Mouse (Mus musculus): ENCODE results near the gene Dock3. TPM values are rescaled to one million over a fixed set of nuclear protein-coding genes. Genes with fewer than 3 reads are reported as not detected.

Dock3 gene
- total RNA-seq, 2 experiments from 2014 or later = 7.1 to 7.4 TPM

DNA sequence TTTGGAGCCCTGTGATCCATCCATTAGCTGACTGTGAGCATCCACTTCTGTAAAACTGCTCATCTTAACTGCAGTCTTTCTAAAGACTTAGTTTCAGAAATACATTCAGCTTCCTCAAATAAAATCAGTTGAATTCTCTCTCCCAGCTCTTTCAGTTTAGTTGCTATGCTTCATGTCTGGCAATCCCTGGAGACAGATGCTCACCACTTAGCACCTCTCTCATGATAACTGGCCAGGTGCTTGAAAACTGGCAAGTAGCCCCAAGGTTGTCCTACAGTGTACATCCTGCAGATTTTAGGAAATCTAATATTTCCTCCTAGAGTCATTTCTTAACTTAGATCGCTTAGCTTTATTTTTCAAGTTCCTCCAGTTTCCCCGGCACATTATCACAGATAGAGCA is 193.8 kb downstream of the Dock3 start:
- DNase-seq (ENCODE audit: low spot score in 2 of 2) = no peak

DNA sequence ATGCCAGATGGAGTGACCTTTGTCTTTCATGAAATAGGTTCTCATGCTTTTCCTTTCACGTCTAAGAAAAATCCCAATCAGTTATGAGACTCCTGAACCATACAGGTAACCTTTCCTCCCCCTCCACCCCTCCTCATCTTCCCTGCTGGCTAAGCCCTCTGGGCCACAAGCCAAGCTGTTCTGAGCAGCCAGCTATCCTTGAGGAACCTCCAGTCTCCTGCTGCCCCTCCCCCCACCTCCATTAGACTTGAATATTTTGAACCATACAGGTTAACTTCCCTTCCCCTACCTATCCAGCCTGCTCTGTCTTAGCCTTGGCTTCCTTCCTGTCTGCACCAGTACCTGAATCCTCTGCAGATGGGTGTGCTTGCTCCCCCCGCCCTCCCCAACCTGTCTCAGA is 204.1 kb downstream of the Dock3 start:
- no peak for DNase-seq (ENCODE audit: low spot score in 2 of 2)

DNA sequence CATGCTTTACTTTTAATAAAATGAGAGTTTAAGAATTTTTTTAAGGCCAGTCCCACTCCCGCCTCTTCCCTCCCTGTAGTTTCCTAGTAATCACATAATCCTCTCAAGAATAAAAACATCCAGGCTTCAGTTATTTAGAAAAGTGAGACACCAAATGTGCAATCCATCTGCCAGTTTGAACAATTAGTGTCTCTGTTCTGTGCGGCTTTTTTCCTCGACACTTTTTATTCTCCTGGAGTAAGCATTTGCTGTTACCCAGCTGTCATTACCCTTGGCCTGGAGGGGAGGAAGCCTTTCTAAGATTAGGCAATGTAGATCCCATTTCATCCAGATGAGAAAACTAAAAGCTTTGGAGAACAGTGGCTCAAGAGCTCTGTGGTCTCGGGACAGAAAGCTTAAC is 221.9 kb downstream of the Dock3 start:
- no peak for DNase-seq (ENCODE audit: low spot score in 2 of 2)

DNA sequence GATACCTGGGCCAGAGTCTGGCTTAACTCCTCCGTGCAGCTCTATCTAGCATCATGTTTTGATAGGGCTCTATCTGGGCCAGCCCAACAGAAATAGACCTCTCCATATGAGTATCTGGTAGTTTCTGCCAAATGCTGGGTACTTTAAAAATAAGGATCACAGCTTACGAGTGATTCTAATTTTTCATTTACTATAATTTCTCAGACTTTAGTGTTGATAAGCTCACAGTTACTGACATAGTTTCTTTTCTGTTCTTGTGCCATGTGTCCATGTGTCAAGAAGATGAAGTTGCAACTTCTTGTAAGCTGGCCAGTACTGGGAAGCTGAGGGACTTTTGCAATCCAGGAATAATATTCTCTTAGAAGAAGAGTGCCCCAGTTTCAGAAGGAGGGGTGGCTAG is 228.5 kb downstream of the Dock3 start:
- DNase-seq (ENCODE audit: low spot score in 2 of 2) = no peak

DNA sequence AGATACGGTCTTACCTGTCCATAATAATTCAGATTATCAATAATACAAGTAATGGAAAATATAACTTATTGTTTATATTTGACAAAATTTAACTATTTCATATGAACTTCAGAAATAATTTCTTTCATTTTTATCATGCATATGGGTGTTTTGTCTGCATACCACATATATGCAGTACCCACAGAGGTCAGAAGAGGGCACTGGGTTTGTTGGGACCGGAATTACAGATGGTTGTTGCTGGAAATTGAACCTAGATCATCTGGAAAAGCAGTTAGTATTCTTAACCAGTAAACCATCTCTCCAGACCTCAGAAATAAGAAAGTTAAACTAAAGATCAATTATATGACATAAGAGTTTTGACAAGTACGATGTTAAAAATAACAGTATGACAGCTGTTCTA is 261.0 kb downstream of the Dock3 start:
- no peak for DNase-seq (ENCODE audit: low spot score in 2 of 2)

DNA sequence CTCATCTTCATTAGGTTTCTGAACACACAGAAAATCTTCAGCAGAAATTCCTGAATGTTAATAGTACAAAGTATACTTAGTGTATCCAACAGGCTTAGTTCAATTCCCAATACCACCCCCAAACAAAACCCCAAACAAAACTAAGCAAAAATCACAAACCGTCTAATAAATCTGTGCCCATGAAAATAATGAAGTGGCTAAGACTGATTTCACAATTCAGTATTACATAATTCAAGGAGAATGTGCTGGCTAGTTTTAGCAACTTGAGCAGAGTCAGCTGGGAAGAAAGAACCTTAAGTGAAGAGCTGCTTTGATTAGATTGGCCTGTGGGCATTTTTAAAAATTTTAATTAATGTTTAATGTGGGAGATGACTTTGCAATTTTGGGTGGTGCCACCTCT is 273.3 kb downstream of the Dock3 start:
- no peak for DNase-seq (ENCODE audit: low spot score in 2 of 2)

DNA sequence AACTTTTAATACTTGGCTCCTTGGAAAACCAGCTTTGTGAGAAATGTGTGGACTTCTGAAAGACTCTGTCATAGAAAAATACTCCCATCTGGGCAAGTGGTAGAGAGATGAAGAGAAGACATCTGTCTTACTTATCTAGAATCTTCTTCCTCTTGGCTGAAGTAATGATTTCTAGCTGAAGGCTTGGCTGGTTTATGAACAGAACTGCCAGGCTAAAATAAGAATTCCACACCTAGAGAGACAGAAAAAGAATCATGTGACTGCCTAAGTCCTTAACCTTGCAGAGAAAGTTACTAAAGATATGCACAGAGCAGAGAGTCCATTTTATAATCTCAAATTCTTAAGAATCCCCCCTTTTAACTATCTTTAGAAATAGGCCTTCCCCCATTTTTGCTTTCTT is 276.2 kb downstream of the Dock3 start:
- no peak for DNase-seq (ENCODE audit: low spot score in 2 of 2)

DNA sequence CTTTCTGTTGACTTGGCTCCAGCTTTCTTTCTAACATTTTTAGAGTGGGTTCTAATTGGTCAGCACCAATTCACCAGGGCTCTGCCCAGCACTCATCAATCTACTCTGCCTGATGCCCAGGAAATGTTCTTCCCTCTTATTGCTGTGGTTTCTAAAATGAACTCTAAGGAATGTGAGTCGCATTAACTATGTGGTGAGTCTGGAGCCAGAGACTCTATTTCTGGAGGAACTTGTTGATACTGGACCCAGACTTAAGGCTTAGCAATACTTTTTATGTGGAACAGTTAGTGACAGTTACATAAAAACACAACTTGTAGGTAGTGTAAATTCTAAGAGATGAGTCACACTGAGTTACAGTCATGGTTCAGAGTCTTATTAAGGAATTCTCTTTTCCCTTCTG is 296.7 kb downstream of the Dock3 start:
- DNase-seq (ENCODE audit: low spot score in 2 of 2) = no peak

DNA sequence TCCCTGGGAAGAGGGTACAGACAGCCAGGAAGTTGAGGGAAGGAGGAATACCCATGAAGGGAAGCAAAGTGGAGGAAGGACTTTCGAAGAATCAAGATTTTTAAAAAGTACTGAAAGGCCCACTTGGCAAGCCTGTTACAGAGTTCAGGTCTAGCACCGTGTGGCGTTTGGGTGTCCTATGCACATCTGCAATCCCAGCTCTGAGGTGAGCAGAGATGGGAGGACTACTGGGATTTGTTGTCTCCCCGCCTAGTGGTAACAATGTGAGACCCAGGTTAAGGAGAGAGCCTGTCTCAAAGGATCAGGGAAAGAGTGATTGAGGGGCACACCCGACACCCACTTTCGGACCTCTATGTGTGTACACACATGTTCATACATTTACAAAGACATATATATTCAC is 316.8 kb downstream of the Dock3 start:
- DNase-seq (ENCODE audit: low spot score in 2 of 2) = no peak

DNA sequence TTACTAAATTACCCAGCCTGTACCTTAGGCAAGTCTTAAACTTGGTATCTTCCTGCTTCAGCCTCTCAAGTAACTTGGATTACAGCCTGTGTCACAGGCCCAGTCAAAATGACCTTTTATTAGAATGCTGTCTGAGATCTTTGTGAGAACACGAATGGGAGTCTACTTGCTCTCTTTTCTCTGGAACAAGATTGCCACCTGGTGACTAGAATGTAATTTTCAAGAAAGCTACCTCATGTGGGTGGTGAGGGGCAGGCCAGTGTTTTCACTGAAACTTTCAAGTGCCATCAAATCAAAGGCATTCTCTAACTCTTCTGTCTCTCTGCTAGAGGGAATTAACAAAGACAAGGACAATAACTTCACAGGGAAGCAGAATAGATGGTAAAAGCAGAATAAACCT is 317.9 kb downstream of the Dock3 start:
- DNase-seq (ENCODE audit: low spot score in 2 of 2) = no peak

DNA sequence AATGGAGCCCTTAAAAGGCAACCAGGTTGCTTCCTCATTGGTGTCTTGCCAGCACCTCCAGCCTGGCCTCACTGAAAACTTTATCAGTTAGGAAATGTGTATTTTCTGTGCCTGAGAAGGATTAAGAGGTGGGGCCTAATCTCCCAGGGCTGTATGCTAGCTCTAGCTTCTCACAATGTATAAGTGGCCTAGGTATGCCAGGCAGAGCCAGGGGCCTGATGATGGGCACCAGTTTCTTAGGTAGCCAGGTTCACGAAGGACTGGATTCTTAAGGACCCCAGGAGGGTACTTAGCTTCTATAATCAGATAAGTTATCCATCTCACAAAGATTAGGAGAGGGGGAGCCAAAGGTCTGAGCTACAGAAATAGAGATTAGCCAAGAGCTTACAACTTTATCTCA is 320.1 kb downstream of the Dock3 start:
- no peak for DNase-seq (ENCODE audit: low spot score in 2 of 2)

DNA sequence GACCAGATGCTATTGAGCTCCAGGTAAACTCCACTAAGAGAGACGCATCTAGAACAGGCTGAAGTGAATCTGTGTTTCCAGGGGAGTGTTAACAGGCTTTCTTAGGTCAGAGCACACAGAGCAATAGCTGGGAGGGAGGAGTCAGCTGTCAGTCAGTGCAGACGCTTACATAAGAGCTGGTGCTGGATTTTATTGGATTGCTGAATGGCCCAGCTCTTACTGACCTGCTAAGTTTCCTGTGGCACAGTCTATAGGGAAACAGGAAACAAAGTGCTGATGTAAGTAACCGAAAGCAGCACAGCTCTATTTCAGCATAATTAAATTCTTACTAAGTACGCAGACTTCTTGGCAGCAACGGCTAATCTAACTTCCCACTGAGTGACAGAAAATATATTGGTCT is 323.0 kb downstream of the Dock3 start:
- DNase-seq (ENCODE audit: low spot score in 2 of 2) = no peak

DNA sequence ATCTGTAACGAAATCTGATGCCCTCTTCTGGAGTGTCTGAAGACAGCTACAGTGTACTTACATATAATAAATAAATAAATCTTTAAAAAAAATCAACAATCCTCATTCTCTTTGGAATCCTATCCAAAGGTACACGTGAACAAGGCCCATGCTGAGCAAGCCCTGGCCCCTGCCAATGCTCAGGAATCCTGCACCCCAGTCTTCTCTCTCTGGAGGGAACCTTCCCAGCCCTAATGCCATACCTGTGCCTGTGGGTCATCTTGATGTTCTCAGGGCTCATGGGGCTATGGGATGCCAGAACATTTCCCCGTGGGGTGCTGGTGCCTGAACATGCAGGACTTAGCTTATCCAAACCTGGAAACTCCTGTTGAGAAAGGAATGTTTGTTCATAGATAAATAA is 323.5 kb downstream of the Dock3 start:
- DNase-seq (ENCODE audit: low spot score in 2 of 2) = no peak

DNA sequence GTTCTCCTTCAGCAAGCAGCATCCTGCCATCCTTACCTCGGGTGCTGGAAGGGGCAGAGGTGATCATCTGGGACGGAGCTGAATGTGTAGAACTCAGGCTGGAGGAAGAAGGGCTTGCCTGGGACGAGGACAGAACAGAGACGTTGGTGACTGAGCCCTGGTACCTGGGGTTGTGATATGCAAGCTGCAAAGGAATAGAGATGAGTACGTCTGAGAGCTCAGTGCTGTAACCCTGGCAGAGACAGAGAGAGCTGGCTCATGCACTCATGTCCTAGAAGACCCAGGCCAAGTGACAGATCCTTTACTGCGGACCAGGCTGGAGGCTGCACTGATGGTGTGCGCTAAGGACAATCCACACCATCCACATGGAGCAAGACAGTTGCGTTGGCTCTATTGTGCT is 325.1 kb downstream of the Dock3 start:
- DNase-seq (ENCODE audit: low spot score in 2 of 2) = no peak

DNA sequence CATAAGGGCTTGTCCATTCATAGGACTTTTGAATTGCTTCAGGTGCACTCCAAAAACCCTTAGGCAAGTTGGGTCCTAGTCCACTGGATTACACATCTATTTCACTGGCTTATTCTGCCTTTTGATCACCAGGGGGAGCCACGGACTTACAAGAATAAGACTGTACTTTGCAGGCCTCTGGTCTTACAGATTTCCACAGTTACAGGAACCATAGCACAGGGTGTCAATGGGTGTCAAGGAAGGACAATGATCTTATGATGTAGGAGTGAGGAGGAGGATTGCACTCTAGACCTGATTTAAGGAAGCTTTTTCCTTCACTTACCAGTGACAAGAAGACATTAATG is 327.9 kb downstream of the Dock3 start:
- DNase-seq (ENCODE audit: low spot score in 2 of 2) = peak in 1 of 2 experiments; percentile 12

DNA sequence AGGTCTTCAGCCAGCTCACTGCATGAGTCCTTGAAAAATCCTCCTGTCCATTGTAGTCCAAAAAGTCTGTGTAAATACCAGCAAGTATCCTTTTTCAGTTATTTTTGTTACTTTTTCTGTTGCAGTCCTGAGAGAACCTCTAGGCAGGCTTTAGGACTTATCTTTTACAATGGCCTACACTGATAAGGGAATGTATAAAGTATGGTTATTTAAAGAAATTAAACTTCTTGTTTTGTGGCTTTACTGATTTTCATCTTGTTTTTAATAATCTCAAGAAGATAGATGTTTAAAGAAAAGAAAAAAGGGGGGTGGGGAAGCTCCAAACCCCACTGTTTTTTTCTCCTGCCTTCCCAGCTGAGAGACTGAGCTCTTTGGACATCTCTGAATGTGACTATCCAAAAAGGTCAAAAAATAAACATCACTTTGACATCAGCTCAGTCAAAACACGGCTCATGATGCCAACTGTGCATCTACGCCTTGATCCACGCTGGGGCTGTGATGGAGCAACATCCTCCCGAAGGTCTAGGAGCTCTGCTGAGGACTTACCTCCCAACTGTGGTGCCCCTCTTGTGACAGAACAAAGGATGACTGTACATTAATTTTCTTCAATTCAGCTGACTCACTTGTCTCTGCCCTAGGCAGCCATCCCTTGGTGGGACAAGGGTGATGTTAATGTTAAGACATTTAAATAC is 328.5 kb downstream of the Dock3 start:
- no peak for DNase-seq (ENCODE audit: low spot score in 2 of 2)

DNA sequence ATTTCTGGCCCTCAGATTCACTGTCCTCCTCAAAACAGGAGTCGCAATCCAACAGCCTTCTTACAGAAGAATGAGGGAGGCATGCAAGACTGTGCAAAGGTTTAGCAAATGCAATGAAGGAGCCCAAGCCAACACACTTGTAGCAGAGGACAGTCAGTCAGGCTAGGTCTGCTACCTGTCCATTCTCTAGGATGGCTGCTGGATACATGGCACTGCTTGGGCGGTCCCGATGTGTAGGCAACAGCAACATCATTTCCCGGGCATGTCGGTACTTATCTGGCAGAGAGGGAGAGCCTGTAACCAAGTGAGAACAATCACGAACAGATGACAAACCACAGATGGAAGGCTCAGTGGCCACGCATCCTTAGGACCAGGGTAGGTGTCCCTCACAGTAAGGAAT is 330.1 kb downstream of the Dock3 start:
- DNase-seq (ENCODE audit: low spot score in 2 of 2) = no peak

DNA sequence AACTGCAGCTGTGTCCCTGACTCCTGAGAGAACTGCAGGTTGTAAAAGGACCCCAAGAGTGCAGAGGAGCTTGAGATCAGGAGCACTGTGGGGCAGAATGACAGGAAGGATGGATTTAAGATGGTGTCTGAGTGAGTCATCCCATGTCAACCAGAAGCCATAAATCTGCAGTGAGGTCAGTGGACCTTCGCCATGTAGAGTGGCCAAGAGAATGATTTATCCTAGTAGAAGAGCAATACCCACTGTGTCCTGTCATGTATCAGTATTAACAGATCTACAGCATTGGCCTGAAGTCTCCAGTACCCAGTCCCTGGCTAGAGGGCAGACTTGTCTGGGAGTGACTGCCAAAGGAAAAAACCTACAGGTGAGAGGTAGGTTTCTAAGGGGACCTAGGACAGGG is 332.8 kb downstream of the Dock3 start:
- DNase-seq (ENCODE audit: low spot score in 2 of 2) = no peak

DNA sequence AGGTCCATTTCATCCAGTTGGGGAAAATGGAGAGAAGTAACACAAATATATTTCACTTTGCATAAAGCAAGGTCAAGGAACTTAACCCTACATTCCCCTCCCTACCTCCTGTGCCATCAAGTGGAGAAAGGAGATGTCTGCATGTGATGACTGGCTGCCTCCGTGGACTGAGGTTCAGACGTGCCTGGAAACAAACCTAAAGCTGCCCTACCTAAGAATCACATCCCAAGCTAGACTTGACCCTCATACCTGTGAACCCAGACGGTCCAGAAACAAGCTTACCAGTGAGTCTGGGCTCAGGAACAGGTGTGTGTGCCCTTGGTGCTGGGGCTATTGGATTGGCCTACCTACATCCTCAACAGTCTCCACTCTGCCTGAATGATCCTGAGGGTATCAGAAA is 338.4 kb downstream of the Dock3 start:
- no peak for DNase-seq (ENCODE audit: low spot score in 2 of 2)

DNA sequence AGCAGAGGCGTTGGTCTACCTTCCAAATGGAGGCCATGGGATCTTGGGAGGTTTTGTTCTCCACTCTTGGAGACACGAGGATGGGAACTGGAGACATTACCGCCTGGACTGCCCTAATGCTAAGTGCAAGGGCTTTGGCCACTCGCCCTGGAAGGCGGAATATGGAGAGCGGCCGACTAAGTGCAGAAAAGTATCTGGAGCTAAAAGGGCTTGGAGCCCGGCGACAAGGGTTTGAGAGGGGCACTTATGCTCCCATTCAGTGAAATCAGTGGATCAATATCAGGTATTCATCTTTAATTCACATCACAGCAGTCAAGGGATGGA is 339.2 kb downstream of the Dock3 start:
- DNase-seq (ENCODE audit: low spot score in 2 of 2) = no peak

DNA sequence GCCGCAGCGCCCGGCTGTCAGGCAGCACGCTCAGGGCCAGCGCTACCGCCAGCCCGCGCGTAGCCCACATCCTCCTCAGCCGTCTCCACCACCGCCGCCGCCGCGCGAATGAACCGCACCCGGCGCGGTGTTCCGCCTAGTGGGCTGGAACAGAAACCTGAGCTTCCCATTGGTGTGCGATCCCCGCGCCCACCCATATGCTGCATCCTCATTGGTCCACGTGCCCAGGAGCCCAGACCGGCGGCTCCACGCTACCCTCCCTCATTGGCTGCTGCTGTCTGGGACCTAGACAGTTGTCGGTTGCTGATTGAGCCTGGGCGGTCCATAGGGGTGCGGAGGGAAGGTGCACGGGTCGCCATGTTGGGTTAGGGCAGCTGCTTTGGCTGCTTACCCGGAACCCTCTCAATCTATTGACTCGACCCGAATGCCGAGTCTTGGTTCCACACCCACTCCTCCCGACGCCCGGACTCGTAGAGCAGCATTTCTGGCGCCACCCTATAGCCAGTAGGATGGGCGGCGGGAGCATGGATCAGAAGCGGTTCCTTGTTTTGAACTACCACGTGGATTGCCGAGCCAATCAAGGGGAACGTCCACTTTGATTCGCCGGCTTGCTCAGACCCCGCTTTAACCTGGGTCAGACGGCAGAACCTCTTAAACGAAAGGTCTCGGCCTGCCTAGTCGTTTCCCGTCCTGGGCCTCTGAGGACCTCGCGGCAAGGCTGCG is 339.7 kb downstream of the Dock3 start, which contains the start of gene Manf:
Manf (minus strand) TSS at position 151 of the 723 bp plus-strand sequence.
- DNase-seq (ENCODE audit: low spot score in 2 of 2) = peak; percentile 83 to 92

DNA sequence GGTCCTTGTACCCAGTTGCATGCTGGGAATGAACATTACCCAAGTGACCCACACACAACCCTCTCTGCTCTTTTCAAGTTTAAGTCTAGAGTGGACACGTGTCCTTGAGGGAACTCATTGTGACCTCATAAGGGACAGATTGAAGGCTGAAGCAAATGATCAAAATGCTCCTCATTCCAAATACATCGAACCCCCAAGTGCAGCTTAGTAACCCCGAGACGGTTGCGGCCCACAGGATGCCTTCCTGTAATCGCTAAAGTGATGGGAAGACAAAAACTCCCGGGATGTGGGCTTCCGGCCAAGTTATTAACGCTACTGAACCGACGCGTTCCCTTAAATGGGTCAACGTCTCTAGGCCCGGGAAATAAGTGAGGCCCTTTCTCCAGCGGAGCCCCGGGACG is 340.4 kb downstream of the Dock3 start:
- no peak for DNase-seq (ENCODE audit: low spot score in 2 of 2)

DNA sequence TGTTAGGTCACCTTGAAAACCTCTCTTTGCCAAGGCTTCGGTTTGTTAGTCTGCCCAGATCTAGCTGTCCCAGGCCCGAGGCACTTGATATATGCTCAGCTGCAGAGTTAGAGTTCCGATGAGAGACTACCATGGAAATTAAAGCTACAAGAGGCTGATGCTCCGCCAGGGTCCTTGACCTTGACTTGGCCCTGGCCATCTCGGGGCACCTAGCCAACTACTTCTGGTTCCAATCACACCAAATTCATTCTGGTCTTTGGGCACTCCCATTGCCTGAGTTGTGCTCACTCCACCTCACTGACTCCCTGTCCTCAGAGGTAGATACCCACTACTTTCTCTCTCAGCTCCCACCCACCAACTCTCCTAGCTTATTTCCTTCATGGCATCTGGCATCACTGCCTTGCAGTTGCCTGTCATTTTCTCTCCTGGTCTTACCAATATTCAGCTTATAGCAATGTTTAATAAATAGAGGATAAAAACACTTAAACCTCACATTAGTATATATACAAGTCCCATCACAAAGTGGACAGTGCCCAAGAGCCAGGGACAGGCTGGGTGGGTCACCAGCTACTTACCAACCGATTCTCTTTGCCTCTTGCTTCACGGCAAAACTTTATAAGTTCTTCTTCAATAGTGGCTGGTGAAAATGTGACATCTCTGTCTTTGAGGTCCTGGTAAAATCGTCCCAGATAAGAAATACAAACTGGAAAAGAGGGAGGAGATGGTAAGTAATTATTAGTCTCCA is 341.0 kb downstream of the Dock3 start:
- DNase-seq (ENCODE audit: low spot score in 2 of 2) = no peak
